Mouse (Mus musculus) CH12.LX (cell line): ENCODE measurements around the gene C2cd4a. TPM values are rescaled to one million over a fixed set of nuclear protein-coding genes. Genes with fewer than 3 reads are reported as not detected.

Experiments used
- DNase-seq: peaks from one replicate; pipeline ENCODE4 v3.0.0-alpha.2; 2013; ENCODE audit errors: extremely low read depth
- H3K27ac ChIP-seq: 2 replicates; pipeline ENCODE4 v1.5.1; 2012; ENCODE audit warnings: low read depth, mild to moderate bottlenecking, control low read depth, moderate library complexity; ENCODE audit not compliant: insufficient read depth
- H3K27me3 ChIP-seq: replicated peaks from 2 replicates; pipeline ENCODE3; 2012; ENCODE audit warnings: inconsistent platforms
- H3K36me3 ChIP-seq, 2 experiments: replicated peaks in 1 of 2; 2 replicates each; pipeline versions ENCODE3 to v1.6.1; 2012; ENCODE audit warnings: inconsistent platforms in 1 of 2, low read length in 1 of 2, mild to moderate bottlenecking in 1 of 2, mixed read lengths in 1 of 2, moderate library complexity in 1 of 2; ENCODE audit not compliant: control insufficient read depth in 1 of 2, insufficient read depth in 1 of 2
- H3K4me1 ChIP-seq, 2 experiments: 2 replicates each; pipeline ENCODE4 v1.6.1; 2012; ENCODE audit warnings: inconsistent platforms in 1 of 2, moderate library complexity in 1 of 2; ENCODE audit not compliant: insufficient read depth in 2 of 2, control insufficient read depth in 1 of 2
- H3K4me2 ChIP-seq: 2 replicates; pipeline ENCODE4 v1.6.1; 2012; ENCODE audit warnings: low read depth, mild to moderate bottlenecking, control low read depth; ENCODE audit not compliant: poor library complexity, insufficient read depth, severe bottlenecking
- H3K4me3 ChIP-seq, 3 experiments: fragments of 150-350 bp in 1 of 3; sonication (generic) in 1 of 3; replicated peaks in 1 of 3; 2 replicates each; pipeline versions ENCODE3 to v1.5.1; 2011 to 2012; ENCODE audit warnings: low read depth in 2 of 3, low read length in 2 of 3, mild to moderate bottlenecking in 2 of 3, moderate library complexity in 2 of 3, control low read depth in 1 of 3, improper control_type of control experiment in 1 of 3, inconsistent platforms in 1 of 3, mixed read lengths in 1 of 3; ENCODE audit not compliant: poor library complexity in 1 of 3
- H3K79me2 ChIP-seq: replicated peaks from 2 replicates; pipeline ENCODE4 v1.6.1; 2012; ENCODE audit warnings: mild to moderate bottlenecking, moderate library complexity; ENCODE audit not compliant: control insufficient read depth, poor library complexity, insufficient read depth, severe bottlenecking; ENCODE audit errors: extremely low read depth
- H3K9ac ChIP-seq: 2 replicates; pipeline ENCODE4 v1.6.1; 2012; ENCODE audit warnings: low read depth, mild to moderate bottlenecking, control low read depth, moderate library complexity; ENCODE audit not compliant: insufficient read depth
- H3K9me3 ChIP-seq: replicated peaks from 2 replicates; pipeline ENCODE3; 2012; ENCODE audit warnings: low read length, inconsistent platforms, mixed read lengths
- CTCF ChIP-seq, 2 experiments: IDR thresholded peaks in 1 of 2; conservative IDR thresholded peaks in 1 of 2; 2 replicates each; pipeline ENCODE4 v1.5.1; 2011 to 2012; ENCODE audit warnings: low read depth in 2 of 2, low read length in 2 of 2, improper control_type of control experiment in 1 of 2, inconsistent platforms in 1 of 2, mild to moderate bottlenecking in 1 of 2, moderate library complexity in 1 of 2
- ELF1 ChIP-seq: IDR thresholded peaks from 2 replicates; pipeline ENCODE4 v1.6.1; 2014; ENCODE audit warnings: low read depth, mild to moderate bottlenecking, inconsistent platforms, low read length, improper control_type of control experiment
- EP300 ChIP-seq: IDR thresholded peaks from 2 replicates; pipeline ENCODE4 v1.6.1; 2011; ENCODE audit warnings: low read length, improper control_type of control experiment
- ETS1 ChIP-seq: conservative IDR thresholded peaks from 2 replicates; pipeline ENCODE4 v1.6.1; 2012; ENCODE audit warnings: low read depth, mild to moderate bottlenecking, inconsistent platforms, low read length, improper control_type of control experiment, moderate library complexity
- HCFC1 ChIP-seq: IDR thresholded peaks from 2 replicates; pipeline ENCODE4 v1.6.1; 2012; ENCODE audit warnings: low read depth, mild to moderate bottlenecking, inconsistent platforms, low read length, improper control_type of control experiment
- IRF4 ChIP-seq: IDR thresholded peaks from 2 replicates; pipeline ENCODE4 v1.6.1; 2014; ENCODE audit warnings: low read depth, mild to moderate bottlenecking, inconsistent platforms, low read length, improper control_type of control experiment
- KAT2A ChIP-seq: IDR thresholded peaks from 2 replicates; pipeline ENCODE4 v1.6.1; 2012; ENCODE audit warnings: low read length, improper control_type of control experiment, inconsistent platforms; ENCODE audit not compliant: insufficient replicate concordance
- MAFK ChIP-seq: IDR thresholded peaks from 2 replicates; pipeline ENCODE4 v1.6.1; 2011; ENCODE audit warnings: low read length, improper control_type of control experiment; ENCODE audit not compliant: insufficient replicate concordance
- MAX ChIP-seq: IDR thresholded peaks from 2 replicates; pipeline ENCODE4 v1.6.1; 2011; ENCODE audit warnings: low read length, improper control_type of control experiment
- MEF2A ChIP-seq: IDR thresholded peaks from 2 replicates; pipeline ENCODE4 v1.6.1; 2014; ENCODE audit warnings: low read depth, mild to moderate bottlenecking, inconsistent platforms, low read length, improper control_type of control experiment, borderline replicate concordance
- MXI1 ChIP-seq: IDR thresholded peaks from 2 replicates; pipeline ENCODE4 v1.6.1; 2011; ENCODE audit warnings: mild to moderate bottlenecking, low read depth, low read length, improper control_type of control experiment
- MYC ChIP-seq: IDR thresholded peaks from 2 replicates; pipeline ENCODE4 v1.6.1; 2011; ENCODE audit warnings: low read depth, mild to moderate bottlenecking, improper control_type of control experiment, low read length
- PAX5 ChIP-seq: IDR thresholded peaks from 2 replicates; pipeline ENCODE4 v1.6.1; 2012; ENCODE audit warnings: low read length, inconsistent platforms, mixed read lengths
- POLR2A ChIP-seq: IDR thresholded peaks from 2 replicates; pipeline ENCODE4 v1.6.1; 2011; ENCODE audit warnings: low read depth, mild to moderate bottlenecking, improper control_type of control experiment, low read length
- SIN3A ChIP-seq: IDR thresholded peaks from 2 replicates; pipeline ENCODE4 v1.6.1; 2012; ENCODE audit warnings: low read length, improper control_type of control experiment, inconsistent platforms
- SMC3 ChIP-seq: IDR thresholded peaks from 2 replicates; pipeline ENCODE4 v1.6.1; 2011; ENCODE audit warnings: low read depth, low read length, improper control_type of control experiment
- TBP ChIP-seq: conservative IDR thresholded peaks from 2 replicates; pipeline ENCODE4 v1.6.1; 2011; ENCODE audit warnings: low read depth, low read length, improper control_type of control experiment
- TCF12 ChIP-seq: IDR thresholded peaks from 2 replicates; pipeline ENCODE4 v1.6.1; 2014; ENCODE audit warnings: low read depth, mild to moderate bottlenecking, inconsistent platforms, low read length, improper control_type of control experiment
- USF2 ChIP-seq: conservative IDR thresholded peaks from 2 replicates; pipeline ENCODE4 v1.6.1; 2011; ENCODE audit warnings: low read depth, low read length, improper control_type of control experiment
- ZKSCAN1 ChIP-seq: IDR thresholded peaks from 2 replicates; pipeline ENCODE4 v1.6.1; 2012; ENCODE audit warnings: low read depth, inconsistent platforms, low read length, improper control_type of control experiment, borderline replicate concordance
- ZMIZ1 ChIP-seq: IDR thresholded peaks from 2 replicates; pipeline ENCODE4 v1.6.1; 2012; ENCODE audit warnings: low read depth, mild to moderate bottlenecking, inconsistent platforms, low read length, improper control_type of control experiment
- dilution Hi-C: fragments of 300-500 bp; cut with MboI; formaldehyde crosslinking; loops from 2 replicates; pipeline ENCODE4 v1.14.3; 2020; ENCODE audit warnings: low sequenced_read_pairs; ENCODE audit not compliant: extremely low pct_unique_long_range_greater_than_20kb, extremely low pct_ligation_motif_present
- in situ Hi-C: fragments of 300-500 bp; cut with MboI; formaldehyde crosslinking; loops from 3 replicates; pipeline ENCODE4 v1.14.3; 2019; ENCODE audit warnings: low sequenced_read_pairs, low pct_ligation_motif_present, low pct_unique_long_range_greater_than_20kb, mixed read lengths
- polyA plus RNA-seq: library from polyadenylated mRNA; unstranded; fragments of >175 nt; gene quantifications from 2 replicates; pipeline ENCODE4 v1.2.1, GENCODE M21; 2012; ENCODE audit warnings: low read depth; ENCODE audit not compliant: insufficient read length
- total RNA-seq, 2 experiments: library from RNA; depleted of rRNA; stranded (reverse); fragments of 300-350 nt in 1 of 2; fragments of >200 nt in 1 of 2; gene quantifications; 2 replicates each; pipeline ENCODE4 v1.2.3; 2012 to 2014

Gene C2cd4a
- total and polyA plus RNA-seq, 3 experiments, result 0.16 TPM; not detected in 2

DNA sequence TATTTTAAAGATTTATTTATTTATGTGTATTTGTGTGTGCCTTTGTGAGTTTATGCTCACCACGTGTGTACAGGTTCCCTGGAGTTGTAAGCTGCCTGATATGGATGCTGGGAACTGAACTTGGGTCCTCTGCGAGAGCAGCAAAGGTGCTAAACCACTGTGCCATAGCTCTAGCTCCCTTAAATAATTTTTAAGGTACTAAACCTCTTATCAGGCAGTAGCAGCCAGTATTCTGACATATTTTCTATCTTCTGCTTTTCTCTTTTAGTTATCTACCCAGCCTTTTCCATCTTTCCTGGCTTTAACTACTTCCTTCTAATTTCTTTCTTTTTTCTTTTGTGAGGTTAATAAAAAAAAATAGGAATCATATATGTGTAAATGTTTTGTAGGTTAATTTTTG lies 28.1 kb upstream of the C2cd4a start:
- DNase-seq, result no peak
- Histone ChIP-seq H3K79me2 (no peaks in the 10 kb centered on the region), H3K27ac (no peak overlapping the region), H3K27me3 (no peaks in the 10 kb centered on the region), H3K4me1 (peaks cover 0 to 21% of the 10 kb centered on the region in 2 experiments; a peak in 2 of 4 replicates), H3K4me3 (no peak overlapping the region), H3K4me2 (no peak overlapping the region), H3K9me3 (no peaks in the 10 kb centered on the region), H3K9ac (no peak overlapping the region), H3K36me3 (peaks cover 7 to 44% of the 10 kb centered on the region in 2 experiments)
- in situ Hi-C loops, result no loop called here
- dilution Hi-C loops, result no loop called here
- TF ChIP-seq ELF1, result no peak
- no peak for TF ChIP-seq ETS1
- TF ChIP-seq EP300, result no peak
- no peak for TF ChIP-seq ZMIZ1
- TF ChIP-seq CTCF (conservative IDR thresholded peaks at IDR 0.05 in 1 of 2, IDR thresholded peaks at IDR 0.05 in 1 of 2; ENCODE audit: low read depth in 2 of 2, low read length in 2 of 2), result no peak
- TF ChIP-seq TCF12, result no peak
- no peak for TF ChIP-seq KAT2A
- TF ChIP-seq SIN3A, result no peak
- TF ChIP-seq SMC3, result no peak
- TF ChIP-seq PAX5, result no peak
- no peak for TF ChIP-seq HCFC1
- TF ChIP-seq TBP, result no peak
- no peak for TF ChIP-seq IRF4
- TF ChIP-seq MAX, result no peak
- no peak for TF ChIP-seq MEF2A
- no peak for TF ChIP-seq POLR2A
- TF ChIP-seq MXI1, result no peak
- no peak for TF ChIP-seq USF2
- no peak for TF ChIP-seq MAFK
- TF ChIP-seq ZKSCAN1, result no peak
- TF ChIP-seq, all 38 proteins: peak for 0

DNA sequence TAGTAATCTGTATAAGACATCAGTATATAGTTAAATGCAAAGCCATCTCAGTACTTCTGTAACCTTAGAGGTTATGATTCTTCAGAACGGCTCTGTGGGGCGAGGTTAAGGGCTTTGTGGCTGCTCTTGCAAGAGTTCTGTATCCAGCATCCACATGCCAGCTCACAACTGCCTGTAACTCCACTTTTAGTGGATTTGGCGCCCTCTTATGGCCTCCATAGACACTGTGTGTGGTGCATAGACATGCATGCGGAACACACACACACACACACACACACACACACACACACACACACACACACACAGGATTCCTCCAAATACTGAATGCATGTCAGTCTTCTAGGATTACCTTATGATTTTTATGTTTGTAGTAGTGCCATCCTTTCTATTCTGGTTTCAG lies 19.0 kb upstream of the C2cd4a start:
- no peak for DNase-seq
- dilution Hi-C loops, result no loop called here

More for the DNA sequence above, 19.0 kb upstream of the C2cd4a start:
- peaks cover 9 to 47% of the 10 kb centered on the region in 2 experiments for H3K36me3 ChIP-seq
- no peaks in the 10 kb centered on the region for H3K9me3 ChIP-seq
- H3K4me3 ChIP-seq, result no peak overlapping the region
- in situ Hi-C loops, result no loop called here
- H3K27me3 ChIP-seq, result no peaks in the 10 kb centered on the region
- H3K27ac ChIP-seq, result no peak overlapping the region
- no peak overlapping the region for H3K9ac ChIP-seq
- TF ChIP-seq MYC (no peak), PAX5 (no peak), CTCF (conservative IDR thresholded peaks at IDR 0.05 in 1 of 2, IDR thresholded peaks at IDR 0.05 in 1 of 2; ENCODE audit: low read depth in 2 of 2, low read length in 2 of 2) (peak in 1 of 2 experiments; percentile 38; a peak in 2 of 4 replicates), ETS1 (no peak)
- 0 out of 2 replicates have a peak, but pooled peaks cover 7% of the 10 kb centered on the region for H3K79me2 ChIP-seq
- no peak overlapping the region for H3K4me2 ChIP-seq
- peaks cover 0 to 24% of the 10 kb centered on the region in 2 experiments; a peak in 1 of 4 replicates for H3K4me1 ChIP-seq
